Mouse (Mus musculus) embryo, embryonic 9.5 days (tissue): ENCODE measurements around the gene Col4a3bp.
"Not testable (repeated sequence)": the region's sequence is repeated elsewhere in the genome, so short reads cannot be mapped to it uniquely, and the experiment has no call there.

Experiments used
- DNase-seq: peaks from one replicate; pipeline ENCODE4 v3.0.0-alpha.2; 2017; ENCODE audit errors: extremely low spot score

Col4a3bp gene

DNA sequence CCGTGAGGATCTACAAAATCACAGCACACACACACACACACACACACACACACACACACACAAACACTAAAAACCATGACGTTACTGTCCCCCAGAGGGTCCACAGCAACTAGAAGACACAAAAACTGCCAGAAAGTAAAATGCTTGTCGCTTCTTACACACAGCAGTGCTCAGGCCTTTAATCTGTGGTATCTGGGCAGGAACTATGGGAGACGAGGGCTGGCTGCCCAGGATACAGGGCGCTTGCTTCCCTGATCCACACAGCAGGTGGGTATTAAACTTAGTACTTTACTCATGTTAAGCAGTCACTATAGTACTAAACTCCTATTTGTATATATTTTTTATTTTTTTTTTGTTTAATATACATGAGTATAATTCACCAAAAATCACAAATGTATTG is 103.4 kb downstream of the Col4a3bp start:
- no peak for DNase-seq

DNA sequence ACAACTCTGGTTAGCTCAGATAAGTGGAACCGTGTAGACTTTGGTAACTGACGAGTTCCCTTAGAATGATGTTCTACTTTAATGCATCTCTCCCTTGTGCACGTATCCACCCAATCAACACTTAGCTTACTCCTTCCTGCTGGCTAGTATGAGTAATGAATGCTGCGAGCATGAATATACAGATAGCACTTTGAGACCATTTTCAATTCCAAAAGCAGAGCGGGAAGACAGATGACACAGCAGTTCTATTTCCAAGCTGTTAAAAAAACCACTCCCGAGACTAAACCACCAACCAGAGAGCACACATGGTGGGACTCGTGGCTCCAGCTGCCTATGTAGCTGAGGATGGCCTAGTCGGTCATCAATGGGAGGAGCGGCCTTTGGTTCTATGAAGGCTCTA is 110.6 kb downstream of the Col4a3bp start:
- DNase-seq, result no peak

DNA sequence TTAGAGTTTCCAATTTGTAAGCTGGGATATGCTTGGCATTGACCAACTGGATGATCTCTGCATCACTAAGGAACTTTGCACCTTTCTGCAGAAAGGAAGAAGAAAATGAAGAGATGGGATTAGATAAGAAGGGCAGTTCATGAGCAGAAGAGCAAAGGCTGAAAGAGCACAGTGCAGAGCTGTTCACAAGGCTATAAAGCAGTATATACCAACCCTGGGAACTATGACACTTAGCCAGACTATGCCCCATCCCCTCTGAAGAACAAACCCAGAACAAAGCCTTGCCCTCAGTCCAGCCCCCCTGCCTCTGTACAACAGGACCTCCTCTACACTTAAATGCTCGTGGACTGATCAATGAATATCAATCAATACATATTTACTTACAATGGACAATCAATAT is 114.3 kb downstream of the Col4a3bp start:
- no peak for DNase-seq

DNA sequence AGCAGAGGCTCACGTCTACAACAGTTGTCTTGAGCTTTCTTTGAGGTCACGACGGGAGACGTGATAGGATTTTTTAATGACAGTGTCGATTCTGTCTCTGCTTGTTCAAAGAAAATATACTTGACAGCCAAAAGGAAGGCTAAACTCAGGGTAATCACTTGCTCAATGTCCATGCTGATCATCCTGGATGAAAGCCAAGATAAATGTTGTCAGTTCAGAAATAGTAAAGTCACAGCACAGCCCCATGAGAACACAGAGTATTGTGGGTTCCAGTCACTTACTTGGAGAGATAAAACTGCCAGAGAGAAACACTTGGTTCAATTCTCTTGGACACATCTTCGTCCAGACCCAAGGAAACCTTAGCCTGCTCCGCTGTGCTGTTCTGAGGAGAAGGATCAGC is 116.5 kb downstream of the Col4a3bp start:
- no peak for DNase-seq

DNA sequence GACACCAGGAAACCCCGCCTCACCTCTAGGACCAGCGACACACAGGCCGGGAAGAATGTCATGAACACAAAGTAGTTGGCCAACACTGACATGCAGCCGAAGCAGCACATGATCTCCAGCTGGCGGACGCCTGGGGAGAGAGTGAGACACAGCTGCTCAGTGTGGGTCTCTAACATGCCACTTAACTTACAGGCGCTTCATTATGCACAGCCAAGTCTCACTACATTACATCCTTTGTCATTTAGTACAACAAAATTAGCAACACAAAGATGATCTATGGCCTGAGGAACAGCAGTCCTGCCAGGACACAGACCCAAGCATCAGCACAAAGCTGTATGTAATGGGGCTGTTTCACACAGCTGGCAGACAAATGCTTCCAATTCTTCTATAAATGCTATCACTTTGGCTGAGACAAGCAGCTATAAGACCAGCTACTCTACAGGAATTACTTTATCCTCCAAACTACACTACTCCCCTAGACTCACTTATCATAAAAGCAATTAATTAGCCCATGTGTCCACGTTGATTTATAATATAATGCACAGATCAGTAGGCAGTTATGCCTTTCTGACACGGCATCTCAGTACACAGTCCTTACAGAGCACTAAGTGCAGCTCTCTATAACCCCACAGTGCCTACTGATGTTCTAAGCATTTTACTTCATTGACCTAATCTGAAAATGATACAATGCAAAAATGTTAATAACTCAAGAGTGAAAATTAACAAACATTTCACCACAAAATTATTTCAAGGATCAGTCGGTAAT is 117.9 kb downstream of the Col4a3bp start:
- DNase-seq, result no peak

DNA sequence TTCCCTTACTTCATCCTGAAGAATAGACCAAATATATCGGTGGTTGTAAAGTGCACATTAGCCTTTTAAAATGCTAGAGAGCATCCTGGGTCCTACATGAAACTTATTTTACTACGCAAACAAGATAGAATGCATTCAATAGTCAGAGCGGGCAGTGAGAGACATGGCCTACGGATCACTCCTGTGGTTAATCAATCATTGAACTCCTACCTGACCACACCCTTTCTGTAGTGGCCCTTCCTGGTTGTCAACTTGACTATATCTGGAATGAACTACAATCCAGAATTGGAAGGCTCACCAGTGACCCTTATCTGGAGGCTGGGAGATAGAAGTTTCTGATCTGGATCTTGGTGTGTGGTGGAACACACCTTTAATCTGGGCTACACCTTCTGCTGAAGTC is 120.7 kb downstream of the Col4a3bp start:
- not testable (repeated sequence) for DNase-seq

DNA sequence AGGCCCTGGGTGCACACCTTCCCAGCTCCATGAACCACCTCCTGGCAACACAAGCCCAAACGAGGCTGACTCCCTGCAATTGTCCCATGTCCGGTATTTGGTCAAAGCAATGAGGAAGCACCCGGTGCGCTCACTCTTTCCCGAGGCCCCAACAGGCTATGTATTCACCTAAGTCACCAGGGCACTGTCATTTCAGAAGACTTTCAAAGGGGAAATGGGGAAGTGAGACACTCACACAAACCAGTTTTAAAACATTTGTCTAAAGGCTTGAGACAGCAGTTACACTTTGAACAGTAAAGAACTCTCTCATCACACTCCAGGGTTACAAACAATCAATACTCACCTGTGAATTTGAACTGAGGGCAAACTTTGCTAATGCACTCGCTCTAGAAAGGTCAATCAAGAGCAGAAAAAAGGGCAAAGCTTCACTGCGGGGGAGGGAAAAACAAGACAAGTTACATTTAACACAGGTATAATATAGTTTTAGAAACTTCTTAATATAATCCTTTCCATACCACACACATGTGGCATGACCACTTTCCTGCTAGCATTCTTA is 122.1 kb downstream of the Col4a3bp start:
- DNase-seq, result no peak

DNA sequence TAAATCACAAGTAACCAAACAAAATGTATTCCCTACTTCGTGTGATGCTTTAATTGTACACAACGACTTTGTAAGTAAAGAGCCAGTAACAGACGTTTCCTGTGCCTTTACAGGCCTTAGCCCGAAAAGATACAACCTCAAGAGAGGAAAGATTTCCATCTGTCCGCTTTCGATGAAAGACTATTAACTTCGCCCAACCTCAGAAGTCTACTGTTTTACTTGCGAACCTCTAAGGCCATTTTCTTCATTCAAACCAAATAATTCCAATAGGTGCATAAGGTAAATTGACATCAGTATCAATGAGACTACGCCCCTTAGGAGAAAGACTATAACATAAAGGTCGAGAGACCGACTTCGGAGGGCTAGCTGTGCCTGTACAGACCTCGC is 127.6 kb downstream of the Col4a3bp start:
- DNase-seq, result no peak

DNA sequence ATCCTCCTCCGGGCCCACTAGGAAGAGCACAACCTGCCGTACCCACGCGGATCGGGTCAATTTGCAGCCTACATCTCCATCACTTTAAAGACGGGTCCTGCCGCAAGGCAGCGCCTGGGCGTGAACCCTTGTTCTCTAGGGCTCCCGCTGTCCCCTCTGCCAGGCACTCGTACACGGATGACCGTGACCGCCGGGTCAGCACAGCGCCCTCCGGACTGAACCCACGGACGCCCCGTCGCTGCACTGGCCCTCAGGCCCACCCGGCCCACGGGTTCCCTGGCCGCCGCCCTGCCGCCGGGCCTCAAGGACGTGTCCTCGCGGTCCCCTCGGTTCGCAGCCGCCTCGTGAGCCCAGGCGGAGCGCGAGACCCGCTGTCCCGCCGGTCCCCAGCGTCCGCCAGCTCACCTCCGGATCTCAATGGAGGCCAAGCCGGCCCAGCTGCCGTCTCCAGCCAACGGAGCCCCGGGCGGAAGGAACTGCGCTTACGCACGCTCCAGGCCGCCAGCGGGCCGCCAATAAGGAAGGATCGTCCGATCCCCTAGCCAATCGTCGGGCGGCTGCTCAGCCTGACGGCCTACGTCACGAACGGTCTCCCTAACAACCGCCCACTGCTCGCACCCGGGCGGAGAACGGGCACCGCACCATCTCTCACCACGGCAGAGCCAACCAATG is 128.1 kb downstream of the Col4a3bp start, which contains the start of gene Hmgcr:
Gene Hmgcr (minus strand): TSS at position 531 of the 672 bp plus-strand sequence.
- peak; percentile 95 for DNase-seq

DNA sequence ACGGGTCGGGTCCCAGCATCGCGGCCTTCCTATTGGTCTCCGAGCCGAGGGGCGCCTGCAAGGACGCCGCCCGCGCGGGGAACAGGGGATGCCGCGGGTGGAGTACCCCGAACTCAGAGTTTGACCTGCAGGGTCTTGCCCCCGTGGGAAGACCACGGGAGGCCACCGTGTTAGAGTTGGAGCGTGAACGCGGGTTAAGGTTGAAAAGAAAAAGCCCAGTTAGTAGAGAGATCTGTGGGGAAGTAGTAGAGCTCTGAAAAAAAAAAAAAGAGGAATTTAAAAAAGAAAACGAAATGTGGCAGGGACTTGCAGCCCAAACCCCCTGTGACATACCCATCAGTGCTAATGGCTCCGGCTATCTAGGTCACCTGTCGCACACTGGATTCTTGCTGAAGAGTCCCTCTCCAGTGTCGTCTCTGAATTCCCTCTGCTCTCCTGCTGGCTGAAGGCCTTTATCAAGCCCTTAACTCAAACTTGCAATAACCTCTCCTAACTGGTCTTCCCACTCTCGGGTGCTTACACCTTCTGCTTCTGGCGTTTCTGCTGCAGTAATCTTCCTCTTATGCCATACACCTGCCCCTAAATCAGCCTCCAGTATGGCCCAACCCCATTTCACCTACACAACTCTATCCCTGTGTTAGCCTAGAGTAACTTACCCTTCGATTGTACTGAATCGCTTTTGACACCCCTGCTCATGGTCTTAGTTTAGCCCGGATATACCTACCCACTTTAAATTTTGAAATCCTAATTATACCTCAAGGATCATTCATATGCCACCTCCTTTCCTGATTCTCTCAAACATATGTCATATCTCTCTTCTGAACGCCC is 128.9 kb downstream of the Col4a3bp start:
- DNase-seq, result no peak

DNA sequence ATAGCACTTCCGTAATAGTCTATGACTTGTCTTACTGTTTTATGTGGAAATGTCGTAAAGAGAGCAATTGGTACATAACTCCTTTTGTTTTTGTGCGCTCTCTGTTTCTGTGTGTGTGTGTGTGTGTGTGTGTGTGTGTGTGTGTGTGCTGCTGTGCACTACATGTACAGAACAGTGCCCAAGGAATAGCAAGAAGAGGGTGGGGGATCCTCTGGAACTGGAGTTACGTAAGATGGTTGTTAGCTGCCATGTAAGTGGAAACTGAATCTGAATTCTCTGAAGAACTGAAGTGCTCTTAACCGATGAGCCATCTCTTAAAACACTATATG is 129.5 kb downstream of the Col4a3bp start:
- no peak for DNase-seq

DNA sequence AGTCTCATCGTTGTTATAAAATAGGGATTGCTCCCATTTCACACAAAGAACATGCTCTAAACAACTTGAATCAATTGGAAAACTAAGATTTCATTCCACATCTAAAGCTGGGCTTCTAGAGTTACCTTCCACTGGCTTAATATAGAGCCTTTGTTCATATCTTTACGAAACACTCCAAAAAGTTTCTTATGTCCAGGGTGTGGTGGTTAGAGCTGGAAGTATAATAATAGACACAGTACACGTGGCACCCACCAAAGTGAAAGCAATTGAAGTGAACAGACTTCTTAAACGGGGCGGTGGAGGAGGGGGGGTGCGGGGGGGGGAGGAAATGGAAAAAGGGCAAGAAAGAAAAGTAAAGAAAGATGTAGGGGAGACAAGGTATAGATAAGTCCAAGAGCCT is 129.9 kb downstream of the Col4a3bp start:
- DNase-seq, result no peak

DNA sequence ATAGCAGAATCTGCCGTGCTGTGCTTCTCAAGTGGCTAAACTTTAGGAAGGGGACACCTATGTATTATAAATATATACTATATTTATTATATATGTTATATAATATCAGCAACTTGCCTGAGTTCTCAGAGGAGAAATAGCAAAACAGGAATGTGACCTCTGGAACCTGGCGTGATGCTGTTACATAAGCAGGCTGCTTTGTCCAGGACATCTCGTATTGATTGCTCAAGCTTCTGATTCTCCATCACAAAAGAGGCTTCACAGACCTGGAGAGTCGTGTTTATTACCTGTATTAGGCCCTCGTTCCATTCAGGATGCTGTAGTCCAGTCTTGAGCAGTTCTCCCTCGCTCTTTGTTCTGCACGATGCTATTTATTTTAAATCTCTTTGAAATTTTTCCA is 131.4 kb downstream of the Col4a3bp start:
- no peak for DNase-seq

DNA sequence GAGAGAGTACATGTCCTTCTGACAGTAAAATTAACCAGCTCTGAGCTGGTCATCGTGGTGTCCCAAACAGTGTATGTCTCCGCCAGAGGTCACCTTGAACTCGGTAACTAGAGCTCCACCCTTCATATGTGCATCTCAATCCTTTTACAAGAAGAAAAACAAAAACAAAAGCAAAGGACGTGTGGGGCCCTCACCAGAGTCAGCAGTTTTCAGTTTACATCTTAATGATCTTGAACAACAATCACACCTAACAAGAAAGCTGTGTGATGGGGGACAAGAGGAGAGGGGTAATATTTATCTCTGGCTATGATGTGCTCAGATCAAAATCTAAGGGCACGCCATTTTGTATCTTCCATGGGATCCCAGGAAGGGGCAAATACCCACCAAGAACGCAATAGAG is 133.3 kb downstream of the Col4a3bp start:
- DNase-seq, result no peak

DNA sequence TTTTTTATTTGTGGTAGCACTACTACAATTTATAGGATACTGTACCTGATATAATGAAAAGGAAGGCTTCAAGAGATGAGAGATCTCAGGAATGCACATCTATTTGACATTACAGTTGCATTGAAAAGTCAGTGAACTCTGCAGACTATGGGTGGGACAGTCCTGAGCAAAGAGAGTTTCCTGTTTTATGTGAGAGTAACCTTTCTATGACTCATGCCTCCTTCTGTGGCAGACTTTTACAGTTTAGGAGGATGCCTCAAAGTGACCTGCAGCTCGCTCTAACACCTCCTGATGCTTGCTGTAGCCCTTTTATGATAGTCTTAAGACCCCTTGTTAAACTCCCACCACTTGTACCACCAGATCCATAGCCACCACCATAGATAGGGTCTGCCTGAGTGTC is 134.7 kb downstream of the Col4a3bp start:
- DNase-seq, result no peak

DNA sequence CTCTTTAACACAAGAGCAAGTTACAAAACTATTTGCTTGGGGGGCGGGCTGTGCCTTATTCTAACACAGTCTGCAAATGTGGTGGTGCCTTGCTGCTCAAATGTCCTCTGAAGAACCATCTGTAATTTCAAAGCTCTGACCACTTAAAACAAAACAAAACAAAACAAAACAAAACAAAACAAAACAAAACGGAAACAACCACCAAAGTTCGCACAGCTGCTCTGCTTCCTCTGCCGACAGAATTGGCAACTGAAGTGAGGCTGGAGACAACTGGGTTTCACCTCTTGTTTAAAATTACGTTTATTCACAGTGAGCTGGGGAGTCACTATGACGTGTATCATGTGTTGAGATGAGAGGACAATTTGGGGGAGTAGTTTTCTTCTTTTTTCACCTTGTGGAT is 136.2 kb downstream of the Col4a3bp start:
- DNase-seq, result no peak

DNA sequence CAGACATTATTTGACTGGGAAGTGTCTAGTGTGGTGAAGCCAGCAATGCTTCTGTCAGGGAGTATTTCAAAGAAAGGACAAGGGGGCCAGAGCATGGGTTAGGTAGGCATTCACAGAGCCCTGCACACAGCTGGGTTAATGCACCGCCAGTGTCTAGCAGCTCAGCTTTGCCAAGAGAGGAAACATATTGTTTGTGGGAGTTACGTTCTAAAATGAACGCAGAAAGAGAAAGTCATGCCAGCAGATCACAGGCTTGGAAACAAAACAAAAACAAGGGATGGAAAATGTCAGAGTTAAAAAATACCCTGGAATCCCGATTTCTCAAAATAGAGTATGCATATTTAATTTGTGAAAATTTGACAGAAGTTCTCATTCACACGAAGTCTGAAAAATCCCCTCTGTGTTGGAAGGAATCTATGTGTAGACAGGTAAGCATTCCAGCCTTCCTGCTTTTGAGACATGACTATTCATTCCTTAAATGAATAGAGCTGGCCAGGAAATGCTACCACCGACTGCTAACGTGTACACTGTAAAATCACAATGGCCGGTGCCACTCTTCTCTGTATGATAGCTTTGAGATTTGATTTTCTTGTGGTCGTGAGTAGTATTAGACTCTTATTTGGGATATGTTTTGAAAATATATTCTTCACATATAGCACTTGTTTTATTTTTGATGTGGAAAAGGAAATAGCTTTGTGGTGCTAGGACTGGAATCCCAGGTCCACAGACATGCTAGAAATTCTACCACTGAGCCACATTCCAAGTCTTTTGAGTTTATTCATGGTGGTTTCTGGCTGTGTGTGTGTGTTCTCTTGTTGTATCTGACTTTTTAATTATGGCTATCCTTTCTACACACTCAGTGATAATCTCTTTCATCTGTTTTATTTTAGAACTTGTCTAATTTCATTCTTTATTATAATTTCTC is 138.0 kb downstream of the Col4a3bp start:
- no peak for DNase-seq

DNA sequence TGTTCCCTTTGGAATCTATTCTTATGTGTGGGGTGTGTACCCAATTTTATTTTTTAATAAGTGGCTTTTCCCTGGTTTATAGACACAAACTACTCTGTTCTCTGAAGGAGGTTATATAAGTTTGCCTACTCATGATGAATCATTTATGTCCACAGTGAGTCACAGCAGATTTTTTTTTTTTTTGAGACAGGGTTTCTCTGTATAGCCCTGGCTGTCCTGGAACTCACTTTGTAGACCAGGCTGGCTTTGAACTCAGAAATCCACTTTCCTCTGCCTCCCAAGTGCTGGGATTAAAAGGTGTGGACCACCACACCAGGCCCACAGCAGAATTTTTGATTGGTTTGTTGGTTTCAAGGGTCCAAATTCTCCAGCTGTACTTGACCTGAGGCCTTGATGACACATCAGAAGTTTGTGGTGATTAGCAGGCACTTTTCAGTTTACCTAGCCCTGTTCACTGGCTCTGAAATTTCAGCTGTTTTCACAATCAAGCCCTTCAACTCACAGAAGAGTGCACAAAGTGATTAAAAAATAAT is 138.7 kb downstream of the Col4a3bp start:
- no peak for DNase-seq

DNA sequence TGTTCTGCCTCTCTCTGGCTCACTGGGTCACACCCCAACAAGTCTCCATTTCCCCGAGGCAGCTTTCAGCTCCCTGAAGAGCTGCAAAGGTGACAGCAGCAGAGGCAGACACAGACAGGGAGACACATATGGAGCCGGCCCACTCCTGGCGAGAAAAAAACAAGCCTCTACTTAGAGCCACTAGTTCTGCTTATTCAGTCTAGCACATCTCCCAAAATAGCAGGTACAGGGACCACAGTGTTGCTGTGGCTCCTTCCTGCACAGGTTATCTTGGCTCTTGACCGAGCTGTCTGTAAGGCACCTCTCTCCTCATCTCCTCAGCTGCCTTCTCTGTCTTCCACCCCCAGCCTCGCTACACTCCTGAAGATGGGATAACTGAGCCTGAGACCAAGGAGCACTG is 142.4 kb downstream of the Col4a3bp start:
- DNase-seq, result no peak

DNA sequence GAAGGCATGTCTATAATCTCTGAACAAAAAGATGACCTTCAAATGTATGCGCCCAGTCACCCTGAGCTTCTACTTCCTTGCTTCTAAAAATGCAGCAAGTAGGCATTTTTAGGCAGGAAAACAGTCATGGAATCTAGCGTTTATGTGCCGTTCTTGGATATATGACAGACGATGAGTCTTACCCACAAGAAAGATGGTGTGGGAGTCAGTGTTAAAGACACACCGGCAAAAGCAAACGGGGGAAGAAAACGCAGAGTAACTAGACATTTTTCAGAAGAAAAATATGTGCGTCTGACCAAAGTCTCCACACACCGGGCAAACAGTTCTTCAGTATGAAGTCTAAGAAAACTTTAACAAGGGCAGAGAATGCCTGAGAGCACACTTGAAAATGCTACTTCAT is 144.8 kb downstream of the Col4a3bp start:
- no peak for DNase-seq
